Mouse (Mus musculus) liver, embryonic 16.5 days (tissue): ENCODE results near the gene Hdgf. TPM values are rescaled to one million over a fixed set of nuclear protein-coding genes. Genes with fewer than 3 reads are reported as not detected.
"Not testable (repeated sequence)": the region's sequence is repeated elsewhere in the genome, so short reads cannot be mapped to it uniquely, and the experiment has no call there.

Source experiments
- ATAC-seq: fragments of 200-750 bp; cut with Nextera tagmentation; 2 replicates; pipeline ENCODE4 v1.8.0; 2017; ENCODE audit warnings: low read depth, mild to moderate bottlenecking, moderate number of reproducible peaks, moderate library complexity
- H3K27ac ChIP-seq: fragments of 300-500 bp; sonication (generic); 2 replicates; pipeline ENCODE4 v1.5.1; 2014; ENCODE audit warnings: mild to moderate bottlenecking, low read length
- H3K27me3 ChIP-seq: fragments of 300-500 bp; sonication (generic); 2 replicates; pipeline ENCODE4 v1.6.1; 2014; ENCODE audit warnings: low read depth, low read length, mixed read lengths; ENCODE audit not compliant: control insufficient read depth, insufficient read depth
- H3K36me3 ChIP-seq: fragments of 300-500 bp; sonication (generic); 2 replicates; pipeline ENCODE4 v1.6.1; 2014; ENCODE audit warnings: mild to moderate bottlenecking; ENCODE audit not compliant: control insufficient read depth, insufficient read depth
- H3K4me1 ChIP-seq: fragments of 300-500 bp; sonication (generic); 2 replicates; pipeline ENCODE4 v1.6.1; 2014; ENCODE audit warnings: low read depth, low read length, mixed read lengths; ENCODE audit not compliant: control insufficient read depth
- H3K4me2 ChIP-seq: fragments of 300-500 bp; sonication (generic); 2 replicates; pipeline ENCODE4 v1.6.1; 2014; ENCODE audit warnings: low read depth, low read length, mixed read lengths
- H3K4me3 ChIP-seq: fragments of 300-500 bp; sonication (generic); 2 replicates; pipeline ENCODE4 v1.5.1; 2014; ENCODE audit warnings: low read depth, mild to moderate bottlenecking, low read length
- H3K9ac ChIP-seq: fragments of 300-500 bp; sonication (generic); 2 replicates; pipeline ENCODE4 v1.6.1; 2014; ENCODE audit warnings: low read depth, low read length
- H3K9me3 ChIP-seq: fragments of 300-500 bp; sonication (generic); replicated peaks from 2 replicates; pipeline ENCODE4 v1.6.1; 2016; ENCODE audit warnings: low read length; ENCODE audit not compliant: control insufficient read depth
- WGBS: fragments of 180-500 bp; shearing (Covaris S2); extraction: QIAGEN DNeasy Blood & Tissue Kit; methylation state at CpG from one replicate; pipeline ENCODE4 v1.1.7; 2014; ENCODE audit not compliant: insufficient replicate concordance; 5-methylcytosine and 5-hydroxymethylcytosine counted together
- polyA plus RNA-seq: library from polyadenylated mRNA; unstranded; fragments of >200 nt; fragmentation: Nextera tagmentation; extraction: Ambion mirVana; gene quantifications from 2 replicates; pipeline ENCODE4 v1.2.1, GENCODE M21; 2015

Hdgf gene
- 53.6 and 57.1 TPM in 2 replicates for polyA plus RNA-seq

DNA sequence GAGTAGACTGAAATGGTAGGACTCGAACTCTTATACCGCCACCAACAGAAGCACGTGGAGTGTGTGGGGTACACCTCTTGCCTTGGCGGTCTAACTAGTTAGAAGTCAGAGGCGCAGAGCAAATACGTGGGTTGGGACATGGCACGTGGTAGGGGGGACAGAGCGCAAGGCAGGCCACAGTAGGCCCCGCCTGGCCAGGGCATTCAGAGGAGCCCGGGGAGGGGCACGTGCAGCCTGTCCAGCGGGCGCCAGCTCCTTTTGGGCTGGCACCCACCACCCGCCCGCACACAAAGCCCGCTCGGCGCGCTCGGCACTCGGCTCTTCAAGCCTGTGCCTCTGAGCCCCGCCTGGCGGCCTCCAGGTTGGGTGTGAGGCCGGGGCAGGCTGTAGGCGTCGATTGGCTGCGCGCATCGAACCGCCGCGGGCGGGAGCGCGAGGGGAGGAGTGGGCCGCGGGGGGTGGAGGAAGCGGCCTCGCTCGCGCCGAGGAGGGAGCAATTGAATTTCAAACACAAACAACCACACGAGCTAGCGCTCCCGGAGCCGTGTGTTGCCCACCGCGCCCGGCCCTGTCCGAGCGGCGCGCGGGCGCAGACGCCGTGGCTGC, at the start of gene Hdgf:
Gene Hdgf (plus strand): TSS at position 442 of the 606 bp plus-strand sequence.
- peak within 1 kb of the TSS; percentile 76 for H3K4me2 ChIP-seq

DNA sequence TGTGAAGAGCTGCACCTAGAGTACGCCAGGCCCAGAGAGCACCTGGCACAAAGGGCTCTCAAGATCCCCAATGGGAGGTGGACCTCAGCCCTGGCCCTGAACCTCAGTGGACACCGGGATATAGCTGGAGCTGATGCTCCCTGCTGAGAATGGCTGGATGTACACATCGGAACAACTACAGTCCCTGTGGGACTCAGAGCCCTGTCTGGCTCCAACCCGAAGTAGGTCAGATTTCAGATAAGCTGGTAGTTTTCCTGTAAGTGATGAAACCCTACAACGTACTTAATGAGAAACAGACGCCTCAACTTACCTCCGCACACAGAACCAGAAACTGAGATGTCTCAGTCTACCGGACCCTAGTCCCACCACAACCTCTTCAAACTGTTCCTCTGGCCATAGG, 48.5 kb upstream of the Hdgf start:
- H3K4me3 ChIP-seq, result no peak overlapping the region
- H3K9me3 ChIP-seq, result no peaks in the 10 kb centered on the region
- no peaks in the 10 kb centered on the region for H3K4me1 ChIP-seq
- no peak overlapping the region for H3K4me2 ChIP-seq
- WGBS, result 86% methylated on average over 8 of the region's 8 CpGs
- H3K27ac ChIP-seq, result no peak overlapping the region
- no peak for ATAC-seq
- peaks cover 35% of the 10 kb centered on the region for H3K36me3 ChIP-seq
- H3K27me3 ChIP-seq, result no peaks in the 10 kb centered on the region
- no peak overlapping the region for H3K9ac ChIP-seq

More for the DNA sequence above, at the start of gene Hdgf:
- Histone ChIP-seq H3K27ac (peak within 1 kb of the TSS; percentile 93), H3K4me1 (peaks cover 62% of the 10 kb centered on the region), H3K9me3 (no peaks in the 10 kb centered on the region), H3K9ac (peak within 1 kb of the TSS; percentile 98), H3K27me3 (no peaks in the 10 kb centered on the region), H3K4me3 (peak within 1 kb of the TSS; percentile 99), H3K36me3 (no peaks in the 10 kb centered on the region)
- 0% methylated on average over 45 of the region's 57 CpGs for WGBS
- ATAC-seq, result peak; percentile 85

DNA sequence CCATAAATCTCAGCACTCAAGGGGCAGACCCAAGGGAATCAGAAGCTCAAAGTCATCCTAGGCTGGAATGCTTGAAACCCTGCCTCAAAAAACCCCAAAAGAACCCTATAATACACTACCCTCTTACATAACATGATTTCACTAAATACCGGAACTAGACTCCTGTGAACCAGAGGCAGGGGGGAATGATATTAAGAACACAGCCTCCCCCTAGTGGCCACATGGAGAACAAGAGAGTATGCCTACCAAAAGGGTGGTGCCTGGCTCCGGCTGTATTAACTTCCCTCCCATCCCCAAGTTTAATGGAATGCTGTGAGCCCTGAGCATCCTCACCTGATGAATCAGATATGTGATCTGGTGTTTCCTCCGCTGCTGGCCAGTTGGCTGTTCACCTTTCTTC, 46.3 kb upstream of the Hdgf start:
- no peak overlapping the region for H3K4me3 ChIP-seq
- no peaks in the 10 kb centered on the region for H3K27me3 ChIP-seq
- H3K9ac ChIP-seq, result no peak overlapping the region
- no peaks in the 10 kb centered on the region for H3K4me1 ChIP-seq
- 31% methylated on average over 3 of the region's 3 CpGs for WGBS
- no peaks in the 10 kb centered on the region for H3K9me3 ChIP-seq
- H3K36me3 ChIP-seq, result peaks cover 41% of the 10 kb centered on the region
- ATAC-seq, result no peak
- no peak overlapping the region for H3K4me2 ChIP-seq
- no peak overlapping the region for H3K27ac ChIP-seq

DNA sequence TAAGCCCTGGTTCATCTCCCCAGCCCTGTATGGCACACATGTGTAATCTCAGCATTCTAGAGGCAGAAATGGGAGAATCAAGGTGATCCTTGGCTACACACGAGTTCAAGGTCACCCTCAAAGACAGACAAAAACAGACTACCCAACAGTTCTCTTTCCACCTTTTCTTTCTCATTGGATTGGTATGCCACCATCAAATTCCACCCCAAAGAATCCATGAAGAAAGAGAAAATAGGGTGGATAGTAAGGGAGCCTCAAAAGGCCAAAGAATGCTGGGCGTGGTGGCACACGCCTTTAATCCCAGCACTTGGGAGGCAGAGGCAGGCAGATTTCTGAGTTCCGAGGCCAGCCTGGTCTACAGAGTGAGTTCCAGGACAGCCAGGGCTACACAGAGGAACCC, 42.0 kb upstream of the Hdgf start:
- not testable (repeated sequence) for H3K4me2 ChIP-seq, H3K4me1 ChIP-seq, ATAC-seq, H3K9me3 ChIP-seq, H3K27me3 ChIP-seq, H3K27ac ChIP-seq, H3K4me3 ChIP-seq, H3K9ac ChIP-seq
- peaks cover 39% of the 10 kb centered on the region for H3K36me3 ChIP-seq
- WGBS, result 76% methylated on average over 4 of the region's 4 CpGs

GRCm38 (mm10) chr3:87877730-87878129, 28.4 kb upstream of the Hdgf start:
- Histone ChIP-seq H3K4me2 (no peak overlapping the region), H3K9ac (no peak overlapping the region), H3K36me3 (peaks cover 13% of the 10 kb centered on the region), H3K4me3 (no peak overlapping the region), H3K27me3 (no peaks in the 10 kb centered on the region), H3K27ac (no peak overlapping the region), H3K9me3 (no peaks in the 10 kb centered on the region), H3K4me1 (peaks cover 2% of the 10 kb centered on the region; the same call in 1 of the 2 replicates)
- no peak for ATAC-seq
- WGBS, result 95% methylated on average over 4 of the region's 4 CpGs

GRCm38 (mm10) chr3:87884291-87884690, 21.8 kb upstream of the Hdgf start:
- Histone ChIP-seq H3K36me3 (peaks cover 7% of the 10 kb centered on the region), H3K9ac (peak overlapping the region; percentile 94), H3K4me3 (peak overlapping the region; percentile 99), H3K27me3 (no peaks in the 10 kb centered on the region), H3K4me1 (peaks cover 25% of the 10 kb centered on the region), H3K4me2 (peak overlapping the region; percentile 80), H3K9me3 (no peaks in the 10 kb centered on the region), H3K27ac (peak overlapping the region; percentile 91)
- no peak for ATAC-seq
- WGBS, result 1% methylated on average over 3 of the region's 3 CpGs

- Histone ChIP-seq H3K36me3 (peaks cover 6% of the 10 kb centered on the region), H3K4me3 (peak overlapping the region; percentile 99), H3K9ac (peak overlapping the region; percentile 94), H3K27ac (peak overlapping the region; percentile 91), H3K4me2 (peak overlapping the region; percentile 80), H3K9me3 (no peaks in the 10 kb centered on the region), H3K27me3 (no peaks in the 10 kb centered on the region), H3K4me1 (peaks cover 25% of the 10 kb centered on the region)
- 0% methylated on average over 26 of the region's 28 CpGs for WGBS
- peak; percentile 2 for ATAC-seq
Observed at GRCm38 (mm10) chr3:87884708-87885251, 21.3 kb upstream of the Hdgf start.

DNA sequence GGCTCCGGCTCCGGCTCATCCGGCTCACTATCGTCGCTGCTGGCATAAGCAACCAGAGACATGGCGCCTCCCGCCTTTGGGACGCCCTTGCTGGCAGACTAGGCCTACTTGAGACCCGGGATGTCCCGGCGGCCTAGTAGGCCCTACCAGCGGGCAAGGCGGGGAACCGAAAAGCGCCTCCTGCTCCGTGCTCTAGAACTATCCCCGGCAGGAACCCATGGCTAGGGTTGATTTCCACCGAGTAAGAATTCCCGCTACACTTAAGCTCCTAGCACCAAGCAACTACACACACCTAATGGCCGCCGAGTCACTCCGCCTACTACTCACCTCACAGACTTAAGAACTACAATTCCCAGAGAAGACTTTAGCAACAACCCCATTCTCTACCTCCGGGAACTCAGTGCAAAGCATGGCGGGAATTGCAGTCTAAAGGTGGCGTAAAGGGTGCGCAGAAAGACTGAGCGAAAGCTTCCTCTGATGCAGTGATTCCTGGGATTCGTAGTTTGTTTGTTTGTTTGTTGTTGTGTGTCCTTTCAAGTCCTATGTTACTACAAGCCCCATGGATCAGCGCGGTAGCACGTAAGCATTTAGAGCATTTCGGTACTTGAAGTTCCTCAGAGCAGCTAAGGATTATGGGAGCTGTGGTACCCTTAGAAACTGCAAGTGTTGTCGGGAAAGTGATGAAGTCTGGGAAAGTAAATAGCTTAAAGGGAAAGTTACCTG, 20.7 kb upstream of the Hdgf start, which contains the start of gene Prcc:
Gene Prcc (minus strand): TSS at position 328 of the 723 bp plus-strand sequence.
- peak within 1 kb of the TSS; percentile 91 for H3K27ac ChIP-seq
- H3K9ac ChIP-seq, result peak within 1 kb of the TSS; percentile 94
- WGBS, result under 1% methylated on average over 33 of the region's 33 CpGs
- H3K4me3 ChIP-seq, result peak within 1 kb of the TSS; percentile 99
- H3K4me1 ChIP-seq, result peaks cover 25% of the 10 kb centered on the region
- ATAC-seq, result peak; percentile 95
- H3K9me3 ChIP-seq, result no peaks in the 10 kb centered on the region
- H3K27me3 ChIP-seq, result no peaks in the 10 kb centered on the region
- peaks cover 3% of the 10 kb centered on the region for H3K36me3 ChIP-seq
- peak within 1 kb of the TSS; percentile 80 for H3K4me2 ChIP-seq

GRCm38 (mm10) chr3:87886004-87886365, 20.1 kb upstream of the Hdgf start:
- H3K27me3 ChIP-seq, result no peaks in the 10 kb centered on the region
- peak overlapping the region; percentile 63 for H3K9ac ChIP-seq
- peak overlapping the region; percentile 91 for H3K27ac ChIP-seq
- H3K4me1 ChIP-seq, result peaks cover 25% of the 10 kb centered on the region
- H3K36me3 ChIP-seq, result no peaks in the 10 kb centered on the region; the same call in 1 of the 2 replicates
- peak; percentile 1; the same call in 1 of the 2 replicates for ATAC-seq
- peak overlapping the region; percentile 62 for H3K4me2 ChIP-seq
- peak overlapping the region; percentile 99 for H3K4me3 ChIP-seq
- H3K9me3 ChIP-seq, result no peaks in the 10 kb centered on the region
- WGBS, result 4% methylated on average over 10 of the region's 10 CpGs
